Mouse (Mus musculus): ENCODE measurements around the gene Pim3. TPM values are rescaled to one million over a fixed set of nuclear protein-coding genes. Genes with fewer than 3 reads are reported as not detected.

The Pim3 gene
- polyA plus RNA-seq, 1 experiment from 2014 or later: 77.4 TPM

DNA sequence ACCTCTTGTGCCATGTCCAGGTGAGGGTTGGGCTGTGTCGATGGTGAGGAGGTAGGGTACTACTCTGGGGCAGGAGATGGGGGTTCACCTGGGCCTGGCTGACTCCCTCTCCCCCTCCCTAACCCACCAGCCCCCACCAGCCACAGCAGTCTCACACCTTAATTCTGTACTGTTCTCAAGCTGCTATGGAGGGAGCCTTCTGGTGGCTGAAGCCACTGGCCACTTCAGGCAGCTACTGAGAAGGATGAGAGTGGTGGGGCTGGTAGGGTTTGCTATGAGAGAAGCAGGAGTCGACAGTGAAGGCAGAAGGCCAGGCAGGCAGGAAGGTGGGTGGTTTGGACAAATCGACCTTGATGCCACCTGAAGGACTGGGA is 19.7 kb upstream of the Pim3 start:
- no peak overlapping the region for H3K4me3 ChIP-seq (ENCODE audit: low read length)
- no peak overlapping the region for H3K4me2 ChIP-seq (ENCODE audit: low read length)
- H3K27me3 ChIP-seq (replicated peaks; ENCODE audit: control insufficient read depth, insufficient read depth, low read length): no peaks in the 10 kb centered on the region
- H3K36me3 ChIP-seq (ENCODE audit: control insufficient read depth, insufficient read depth, low read length): no peaks in the 10 kb centered on the region
- peak; percentile 8; the same call in 1 of the 2 replicates for ATAC-seq
- H3K9ac ChIP-seq (ENCODE audit: low read depth, low read length): no peak overlapping the region
- peaks cover 15% of the 10 kb centered on the region for H3K4me1 ChIP-seq (ENCODE audit: control insufficient read depth, insufficient read depth, low read depth, low read length)
- no peaks in the 10 kb centered on the region for H3K9me3 ChIP-seq (ENCODE audit: control insufficient read depth, low read length)
- WGBS: 79% methylated on average over 3 of the region's 3 CpGs
- H3K27ac ChIP-seq (ENCODE audit: low read depth, low read length): peak overlapping the region; percentile 34; the same call in 1 of the 2 replicates

DNA sequence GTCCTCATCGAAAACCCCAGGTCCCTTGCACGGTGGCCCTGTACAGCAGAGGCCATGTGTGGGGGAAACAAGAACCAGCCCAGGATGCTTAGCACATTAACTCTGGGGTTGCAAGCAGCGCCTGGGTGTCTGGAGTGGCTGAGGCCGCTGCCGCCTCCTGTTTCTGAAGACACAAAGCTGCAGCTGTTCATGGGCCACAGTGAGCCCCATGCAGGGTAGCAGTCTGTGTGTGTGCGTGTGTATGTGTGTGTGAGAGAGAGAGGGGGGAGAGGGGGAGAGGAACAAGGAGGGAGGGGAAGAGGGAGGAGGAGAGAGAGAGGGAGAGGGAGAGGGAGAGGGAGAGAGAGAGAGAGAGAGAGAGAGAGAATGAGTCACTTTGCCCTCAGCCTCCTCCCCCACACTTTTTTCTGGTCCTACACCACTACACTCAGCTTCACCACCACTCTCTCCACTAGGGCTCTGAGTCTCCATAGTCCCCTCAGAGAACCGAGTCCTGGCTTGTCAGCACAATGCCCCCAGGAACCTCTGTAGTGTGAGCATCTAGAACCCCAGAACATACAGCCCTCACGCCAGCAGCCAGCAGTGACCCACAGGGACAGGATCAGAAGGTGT is 18.4 kb upstream of the Pim3 start:
- Histone ChIP-seq H3K27me3 (replicated peaks; ENCODE audit: control insufficient read depth, insufficient read depth, low read length) (no peaks in the 10 kb centered on the region), H3K36me3 (ENCODE audit: control insufficient read depth, insufficient read depth, low read length) (no peaks in the 10 kb centered on the region), H3K27ac (ENCODE audit: low read depth, low read length) (no peak overlapping the region), H3K4me3 (ENCODE audit: low read length) (no peak overlapping the region), H3K9me3 (ENCODE audit: control insufficient read depth, low read length) (no peaks in the 10 kb centered on the region), H3K9ac (ENCODE audit: low read depth, low read length) (no peak overlapping the region), H3K4me2 (ENCODE audit: low read length) (no peak overlapping the region), H3K4me1 (ENCODE audit: control insufficient read depth, insufficient read depth, low read depth, low read length) (peaks cover 9% of the 10 kb centered on the region)
- ATAC-seq: no peak
- 39% methylated on average over 8 of the region's 8 CpGs for WGBS

DNA sequence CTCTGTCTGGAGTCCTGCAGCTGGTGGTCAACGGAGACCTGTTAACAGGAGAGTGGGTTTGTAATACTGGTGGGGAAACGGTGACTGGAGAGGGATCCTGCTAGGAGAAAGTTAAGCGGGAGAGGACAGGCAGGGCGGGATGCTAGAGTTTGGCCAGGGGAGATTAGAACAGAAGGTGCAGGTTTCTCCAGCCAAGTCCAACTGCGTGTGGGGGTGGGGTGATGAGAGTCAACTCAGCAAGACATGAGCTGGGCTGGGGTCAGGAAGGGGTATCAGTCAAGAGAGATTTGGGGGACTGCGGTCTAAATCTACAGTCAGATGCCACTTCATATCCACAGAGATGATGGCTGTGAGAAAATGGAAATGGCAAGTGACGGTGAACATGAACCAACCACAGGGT is 17.0 kb upstream of the Pim3 start:
- Histone ChIP-seq H3K27ac (ENCODE audit: low read depth, low read length) (no peak overlapping the region), H3K36me3 (ENCODE audit: control insufficient read depth, insufficient read depth, low read length) (no peaks in the 10 kb centered on the region), H3K4me2 (ENCODE audit: low read length) (no peak overlapping the region), H3K4me1 (ENCODE audit: control insufficient read depth, insufficient read depth, low read depth, low read length) (peaks cover under 1% of the 10 kb centered on the region; the same call in 1 of the 2 replicates), H3K4me3 (ENCODE audit: low read length) (no peak overlapping the region), H3K27me3 (replicated peaks; ENCODE audit: control insufficient read depth, insufficient read depth, low read length) (no peaks in the 10 kb centered on the region), H3K9me3 (ENCODE audit: control insufficient read depth, low read length) (no peaks in the 10 kb centered on the region), H3K9ac (ENCODE audit: low read depth, low read length) (no peak overlapping the region)
- WGBS: 88% methylated on average over 7 of the region's 7 CpGs
- ATAC-seq: no peak

DNA sequence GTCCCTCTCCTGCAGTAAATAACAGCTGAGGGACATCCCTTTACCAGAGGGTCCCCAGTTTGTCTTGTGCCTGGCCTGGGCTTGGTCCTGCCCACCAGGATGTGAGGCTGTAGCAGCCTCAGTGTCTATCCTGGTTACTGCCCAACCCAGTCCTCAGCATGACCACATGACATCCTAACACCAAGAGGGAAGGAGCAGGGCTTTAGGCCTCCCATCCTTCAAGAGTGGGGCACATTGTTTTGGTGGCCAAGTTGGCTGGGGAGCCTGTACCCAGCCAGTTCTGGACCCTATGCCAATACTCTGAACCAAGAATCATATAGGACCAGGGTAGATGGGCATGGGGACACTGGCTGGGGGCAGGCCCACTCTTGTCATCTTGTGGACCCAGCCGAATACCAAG is 13.3 kb upstream of the Pim3 start:
- H3K27me3 ChIP-seq (replicated peaks; ENCODE audit: control insufficient read depth, insufficient read depth, low read length): no peaks in the 10 kb centered on the region
- no peak overlapping the region for H3K9ac ChIP-seq (ENCODE audit: low read depth, low read length)
- WGBS: 78% methylated on average over 1 of the region's 1 CpGs
- no peak overlapping the region for H3K4me3 ChIP-seq (ENCODE audit: low read length)
- no peak for ATAC-seq
- H3K36me3 ChIP-seq (ENCODE audit: control insufficient read depth, insufficient read depth, low read length): no peaks in the 10 kb centered on the region
- no peaks in the 10 kb centered on the region for H3K9me3 ChIP-seq (ENCODE audit: control insufficient read depth, low read length)
- no peak overlapping the region for H3K4me2 ChIP-seq (ENCODE audit: low read length)
- H3K27ac ChIP-seq (ENCODE audit: low read depth, low read length): no peak overlapping the region
- peaks cover 9% of the 10 kb centered on the region; the same call in 1 of the 2 replicates for H3K4me1 ChIP-seq (ENCODE audit: control insufficient read depth, insufficient read depth, low read depth, low read length)

DNA sequence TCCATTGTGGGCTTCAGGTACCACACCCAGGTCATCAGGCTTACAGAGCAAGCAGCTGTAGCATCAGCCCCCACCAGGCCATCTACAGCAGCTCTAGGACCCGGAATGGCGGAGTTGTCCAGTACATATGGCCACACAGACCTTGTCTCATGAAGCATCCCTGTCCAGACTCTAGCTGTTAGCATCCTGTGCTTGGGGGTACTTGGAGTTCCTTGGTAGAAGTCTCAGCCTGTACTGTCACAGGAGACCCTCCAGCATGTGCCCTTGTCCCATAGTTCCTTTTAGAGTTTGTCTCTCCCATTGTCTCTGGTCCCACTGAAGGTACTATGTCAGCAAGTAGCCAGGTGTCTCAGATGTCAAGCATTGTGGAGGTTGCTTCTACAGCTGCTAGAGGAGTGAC is 12.4 kb upstream of the Pim3 start:
- no peak for ATAC-seq
- Histone ChIP-seq H3K4me2 (ENCODE audit: low read length) (no peak overlapping the region), H3K4me1 (ENCODE audit: control insufficient read depth, insufficient read depth, low read depth, low read length) (peaks cover 9% of the 10 kb centered on the region; the same call in 1 of the 2 replicates), H3K4me3 (ENCODE audit: low read length) (no peak overlapping the region), H3K9me3 (ENCODE audit: control insufficient read depth, low read length) (no peaks in the 10 kb centered on the region), H3K27me3 (replicated peaks; ENCODE audit: control insufficient read depth, insufficient read depth, low read length) (no peaks in the 10 kb centered on the region), H3K9ac (ENCODE audit: low read depth, low read length) (no peak overlapping the region), H3K27ac (ENCODE audit: low read depth, low read length) (no peak overlapping the region), H3K36me3 (ENCODE audit: control insufficient read depth, insufficient read depth, low read length) (no peaks in the 10 kb centered on the region)
- WGBS: 79% methylated on average over 2 of the region's 2 CpGs

DNA sequence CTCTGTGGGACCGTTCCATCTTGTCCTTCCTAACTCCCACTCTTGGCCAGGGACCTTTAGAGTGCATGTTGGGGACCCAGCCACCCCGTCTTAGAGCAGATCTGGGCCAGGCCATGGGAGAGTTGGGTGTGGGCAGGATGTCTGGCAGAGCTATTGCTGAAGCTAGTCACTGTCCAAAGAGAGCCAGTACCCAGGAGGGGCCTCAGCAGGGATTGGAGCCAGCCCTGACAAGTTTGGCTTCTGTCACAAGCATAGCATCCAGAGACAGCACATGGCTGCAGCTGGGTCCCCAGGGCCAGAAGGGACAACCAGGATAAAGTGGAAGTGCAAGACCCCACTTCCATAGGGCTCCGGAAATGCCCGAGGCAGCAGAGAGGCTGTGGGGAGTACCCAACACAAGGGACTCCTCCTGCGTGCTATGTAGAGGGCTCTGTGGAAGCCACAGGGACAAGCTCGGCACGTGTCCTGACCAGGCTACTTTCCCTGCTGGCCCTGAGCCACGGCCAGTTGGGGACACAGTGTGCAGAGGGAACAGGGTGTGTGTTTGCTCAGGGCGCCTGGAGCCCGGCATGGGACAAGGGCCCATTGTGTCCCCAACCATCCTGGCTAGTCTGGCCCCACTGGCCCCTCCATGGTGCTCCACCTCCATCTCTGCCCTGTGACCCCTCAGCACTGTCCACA is 11.7 kb upstream of the Pim3 start:
- no peaks in the 10 kb centered on the region for H3K9me3 ChIP-seq (ENCODE audit: control insufficient read depth, low read length)
- H3K4me2 ChIP-seq (ENCODE audit: low read length): no peak overlapping the region
- ATAC-seq: peak; percentile 85
- no peak overlapping the region for H3K27ac ChIP-seq (ENCODE audit: low read depth, low read length)
- 58% methylated on average over 10 of the region's 10 CpGs for WGBS
- H3K4me3 ChIP-seq (ENCODE audit: low read length): no peak overlapping the region
- peaks cover 9% of the 10 kb centered on the region; the same call in 1 of the 2 replicates for H3K4me1 ChIP-seq (ENCODE audit: control insufficient read depth, insufficient read depth, low read depth, low read length)
- no peak overlapping the region for H3K9ac ChIP-seq (ENCODE audit: low read depth, low read length)
- no peaks in the 10 kb centered on the region for H3K36me3 ChIP-seq (ENCODE audit: control insufficient read depth, insufficient read depth, low read length)
- no peaks in the 10 kb centered on the region for H3K27me3 ChIP-seq (replicated peaks; ENCODE audit: control insufficient read depth, insufficient read depth, low read length)

DNA sequence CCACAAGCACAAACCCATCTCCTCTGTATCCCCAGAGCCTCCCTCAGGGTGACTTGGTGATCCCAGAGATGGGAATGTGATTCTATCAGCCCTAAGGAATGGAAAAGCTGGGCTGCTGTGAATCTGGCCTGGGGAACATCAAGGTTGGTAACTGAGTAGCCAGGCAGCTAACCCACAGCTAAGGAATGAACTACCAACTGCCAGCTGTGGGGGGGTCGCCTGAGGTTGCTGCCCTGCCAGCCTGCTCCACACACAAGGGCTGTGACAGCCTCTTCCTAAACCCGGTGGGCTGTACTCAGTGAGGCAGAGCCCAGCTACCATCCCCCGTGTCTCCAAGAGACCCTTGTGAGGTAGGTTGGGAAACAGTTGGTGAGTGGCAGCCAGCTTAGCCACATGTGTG is 10.9 kb upstream of the Pim3 start:
- H3K9ac ChIP-seq (ENCODE audit: low read depth, low read length): no peak overlapping the region
- no peak overlapping the region for H3K4me3 ChIP-seq (ENCODE audit: low read length)
- H3K4me1 ChIP-seq (ENCODE audit: control insufficient read depth, insufficient read depth, low read depth, low read length): peaks cover 9% of the 10 kb centered on the region; the same call in 1 of the 2 replicates
- no peaks in the 10 kb centered on the region for H3K36me3 ChIP-seq (ENCODE audit: control insufficient read depth, insufficient read depth, low read length)
- no peak overlapping the region for H3K4me2 ChIP-seq (ENCODE audit: low read length)
- H3K27me3 ChIP-seq (replicated peaks; ENCODE audit: control insufficient read depth, insufficient read depth, low read length): no peaks in the 10 kb centered on the region
- H3K27ac ChIP-seq (ENCODE audit: low read depth, low read length): no peak overlapping the region
- H3K9me3 ChIP-seq (ENCODE audit: control insufficient read depth, low read length): no peaks in the 10 kb centered on the region
- WGBS: 66% methylated on average over 3 of the region's 3 CpGs
- ATAC-seq: no peak

DNA sequence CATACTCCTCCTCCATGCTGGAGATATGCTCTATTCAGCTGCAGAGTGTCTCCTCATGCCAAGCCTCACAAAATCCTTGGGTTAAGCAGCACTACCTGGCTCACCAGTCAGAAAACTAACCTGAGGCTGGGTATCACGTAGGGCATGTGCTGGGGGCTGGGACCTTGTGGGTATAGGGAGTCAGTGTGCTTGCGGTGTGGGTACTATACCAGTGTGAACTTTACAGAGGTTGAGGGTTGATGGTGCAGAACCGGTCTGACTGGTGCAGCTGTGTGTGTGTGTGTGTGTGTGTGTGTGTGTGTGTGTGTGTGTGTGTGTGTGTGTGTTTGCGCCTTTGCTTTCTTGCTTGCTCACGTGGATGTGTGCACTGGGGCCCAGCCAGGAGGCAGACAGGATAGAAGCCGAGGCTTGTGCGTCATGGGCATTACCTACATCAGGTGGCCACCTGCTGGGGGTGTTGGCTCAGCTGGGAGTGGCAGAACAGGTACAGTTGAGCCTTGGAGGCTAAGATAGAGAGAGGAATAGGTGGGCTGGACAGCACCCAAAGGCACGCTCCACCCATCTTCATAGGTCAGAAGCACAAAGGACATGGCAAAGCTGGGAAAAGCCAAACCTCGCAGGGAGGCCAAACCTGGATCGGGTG is 10.4 kb upstream of the Pim3 start:
- H3K4me3 ChIP-seq (ENCODE audit: low read length): no peak overlapping the region
- H3K4me2 ChIP-seq (ENCODE audit: low read length): no peak overlapping the region
- WGBS: 85% methylated on average over 10 of the region's 10 CpGs
- H3K4me1 ChIP-seq (ENCODE audit: control insufficient read depth, insufficient read depth, low read depth, low read length): peaks cover 9% of the 10 kb centered on the region; the same call in 1 of the 2 replicates
- ATAC-seq: no peak
- no peaks in the 10 kb centered on the region for H3K27me3 ChIP-seq (replicated peaks; ENCODE audit: control insufficient read depth, insufficient read depth, low read length)
- no peaks in the 10 kb centered on the region for H3K36me3 ChIP-seq (ENCODE audit: control insufficient read depth, insufficient read depth, low read length)
- no peak overlapping the region for H3K9ac ChIP-seq (ENCODE audit: low read depth, low read length)
- no peak overlapping the region for H3K27ac ChIP-seq (ENCODE audit: low read depth, low read length)
- no peaks in the 10 kb centered on the region for H3K9me3 ChIP-seq (ENCODE audit: control insufficient read depth, low read length)

DNA sequence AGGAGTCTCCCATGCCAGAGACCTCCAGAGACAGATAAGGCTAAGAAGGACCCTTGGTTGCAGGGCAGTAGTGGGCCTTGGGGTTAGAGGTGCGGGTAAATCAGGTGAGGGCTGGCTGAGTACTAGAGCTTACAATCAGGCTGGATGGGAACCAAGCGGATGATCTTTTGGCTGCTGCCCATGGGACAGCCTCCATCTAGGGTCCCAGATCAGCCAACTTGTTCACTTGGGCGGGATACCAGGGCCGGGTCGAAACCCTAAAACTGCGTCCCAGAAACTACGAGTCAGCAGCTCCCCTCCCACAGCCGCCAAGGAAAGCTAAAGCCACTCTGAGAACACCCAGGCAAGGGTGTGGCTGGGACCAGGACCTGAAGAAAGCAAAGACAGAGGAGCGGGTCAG is 8.9 kb upstream of the Pim3 start:
- Histone ChIP-seq H3K36me3 (ENCODE audit: control insufficient read depth, insufficient read depth, low read length) (no peaks in the 10 kb centered on the region), H3K27ac (ENCODE audit: low read depth, low read length) (no peak overlapping the region), H3K9me3 (ENCODE audit: control insufficient read depth, low read length) (no peaks in the 10 kb centered on the region), H3K9ac (ENCODE audit: low read depth, low read length) (no peak overlapping the region), H3K27me3 (replicated peaks; ENCODE audit: control insufficient read depth, insufficient read depth, low read length) (no peaks in the 10 kb centered on the region), H3K4me2 (ENCODE audit: low read length) (no peak overlapping the region), H3K4me1 (ENCODE audit: control insufficient read depth, insufficient read depth, low read depth, low read length) (peaks cover 9% of the 10 kb centered on the region; the same call in 1 of the 2 replicates), H3K4me3 (ENCODE audit: low read length) (no peak overlapping the region)
- WGBS: 93% methylated on average over 9 of the region's 9 CpGs
- no peak for ATAC-seq
